Mouse (Mus musculus) embryonic fibroblast, embryonic 13.5 days (primary cell): ENCODE results near the gene Gm26620. TPM values are rescaled to one million over a fixed set of nuclear protein-coding genes. Genes with fewer than 3 reads are reported as not detected.
A peak's percentile ranks its signal among the peaks of the same experiment; 100 is the strongest.

ENCODE experiments used
- H3K27ac ChIP-seq: 2 replicates; pipeline ENCODE4 v1.5.1; 2012; ENCODE audit warnings: low read length, control low read depth, inconsistent platforms; ENCODE audit not compliant: insufficient read depth
- H3K4me1 ChIP-seq: 2 replicates; pipeline ENCODE4 v1.6.1; 2011; ENCODE audit warnings: low read length; ENCODE audit not compliant: control insufficient read depth, insufficient read depth
- H3K4me3 ChIP-seq: 2 replicates; pipeline ENCODE4 v1.5.1; 2011; ENCODE audit warnings: mild to moderate bottlenecking, control low read depth, low read length; ENCODE audit not compliant: insufficient read depth
- CTCF ChIP-seq: IDR thresholded peaks from 2 replicates; pipeline ENCODE4 v1.5.1; 2011; ENCODE audit warnings: mild to moderate bottlenecking, control low read depth, low read length, moderate library complexity, borderline replicate concordance; ENCODE audit not compliant: insufficient read depth
- POLR2A ChIP-seq: IDR thresholded peaks from 2 replicates; pipeline ENCODE4 v1.6.1; 2011; ENCODE audit warnings: low read depth, mild to moderate bottlenecking, control low read depth, low read length, moderate library complexity
- polyA plus RNA-seq: library from polyadenylated mRNA; stranded (reverse); fragments of >200 nt; gene quantifications from 2 replicates; pipeline ENCODE4 v1.2.4, GENCODE M21; 2011; ENCODE audit warnings: low read depth; ENCODE audit not compliant: missing spikeins, insufficient read length

The Gm26620 gene
- polyA plus RNA-seq, 1 experiment, result not detected

DNA sequence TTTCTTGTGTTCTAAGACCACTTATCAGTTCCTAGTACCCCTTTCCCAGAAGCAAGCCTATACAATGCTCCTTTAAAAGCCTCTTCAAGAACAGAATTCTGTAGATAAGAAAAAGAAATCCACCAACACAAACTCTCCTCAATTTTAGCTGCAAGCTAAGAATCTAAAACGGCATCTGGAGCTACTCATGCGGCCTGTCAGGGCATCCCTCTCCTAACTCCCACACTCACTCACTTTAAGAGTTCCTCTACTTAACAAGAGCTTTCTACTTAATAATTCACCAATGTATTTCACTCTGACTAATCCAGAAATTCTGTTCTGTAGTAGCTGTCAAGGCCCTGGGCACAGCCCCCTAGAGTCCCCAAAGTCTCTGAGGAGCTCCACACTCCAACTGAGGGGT, 6.8 kb downstream of the Gm26620 start:
- TF ChIP-seq POLR2A (no peak), CTCF (no peak)
- Histone ChIP-seq H3K27ac (no peak overlapping the region), H3K4me1 (peaks cover 7% of the 10 kb centered on the region; the same call in 1 of the 2 replicates), H3K4me3 (no peak overlapping the region)

DNA sequence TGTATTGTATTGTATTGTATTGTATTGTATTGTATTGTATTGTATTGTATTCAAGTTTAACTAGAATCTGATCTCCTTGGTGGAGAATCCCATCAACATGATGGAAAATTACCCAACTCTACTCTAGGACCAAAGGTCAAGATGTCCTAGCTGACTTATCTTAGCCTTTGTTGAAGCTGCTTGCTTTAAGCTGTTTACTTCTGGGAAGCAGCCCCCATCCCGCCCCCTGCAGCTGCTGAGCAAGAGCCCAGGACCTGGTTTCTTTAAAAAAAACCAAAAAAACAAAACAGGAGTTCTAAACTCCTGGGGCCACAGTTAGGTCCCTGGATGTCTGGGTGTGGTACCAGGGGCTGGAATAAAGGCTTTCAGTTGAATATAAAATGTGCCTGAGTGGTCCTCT, 7.4 kb downstream of the Gm26620 start:
- TF ChIP-seq CTCF (no peak), POLR2A (no peak)
- Histone ChIP-seq H3K4me3 (no peak overlapping the region), H3K4me1 (peaks cover 7% of the 10 kb centered on the region; the same call in 1 of the 2 replicates), H3K27ac (no peak overlapping the region)

DNA sequence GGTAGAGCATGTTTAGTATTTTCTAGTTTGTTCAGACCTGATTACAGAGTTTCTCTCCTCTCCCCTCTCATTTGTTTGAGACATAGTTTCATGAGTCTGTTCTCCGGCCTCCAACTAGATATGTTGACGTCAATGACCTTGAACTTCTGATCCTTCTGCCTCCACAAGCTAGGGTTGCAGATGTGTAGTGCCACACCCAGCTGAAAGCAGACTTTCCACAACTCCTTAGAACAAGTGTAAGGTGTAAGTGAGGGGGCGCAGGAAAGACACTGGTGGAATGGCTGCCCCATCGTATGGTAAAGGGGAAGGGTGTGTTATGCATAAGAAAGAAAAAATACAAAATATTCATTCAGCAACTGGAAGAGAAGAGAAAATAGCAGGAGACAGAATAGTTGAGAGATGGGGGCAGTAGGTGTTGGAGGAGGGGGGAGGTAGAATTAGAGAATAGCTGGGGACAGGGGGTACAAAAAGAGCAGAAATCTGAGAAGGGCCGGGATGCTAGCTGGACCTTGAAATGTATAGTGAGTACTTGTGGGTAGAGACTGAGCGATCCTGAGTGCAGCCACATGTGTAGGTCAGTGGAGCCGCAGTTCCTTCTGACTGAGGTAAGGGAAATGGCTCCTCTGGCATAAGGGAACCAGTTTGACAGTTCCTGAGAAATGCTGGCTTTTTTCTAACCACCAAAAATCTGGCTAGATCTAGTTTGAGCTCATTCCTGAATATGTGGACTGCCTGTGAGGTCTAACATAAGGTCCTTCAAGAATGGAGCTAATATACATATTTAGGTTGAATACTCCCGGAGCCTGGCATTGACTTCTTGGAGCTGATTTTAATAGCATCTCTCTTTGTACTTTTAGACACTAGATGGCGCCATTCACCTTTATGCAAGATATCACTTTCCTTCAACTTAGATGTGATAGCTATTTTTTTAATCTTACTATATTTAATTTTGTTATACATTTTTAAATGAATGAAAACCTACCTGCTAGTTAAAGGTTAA, 10.0 kb downstream of the Gm26620 start:
- H3K4me3 ChIP-seq, result no peak overlapping the region
- TF ChIP-seq POLR2A (no peak), CTCF (no peak)
- no peaks in the 10 kb centered on the region for H3K4me1 ChIP-seq
- no peak overlapping the region for H3K27ac ChIP-seq

DNA sequence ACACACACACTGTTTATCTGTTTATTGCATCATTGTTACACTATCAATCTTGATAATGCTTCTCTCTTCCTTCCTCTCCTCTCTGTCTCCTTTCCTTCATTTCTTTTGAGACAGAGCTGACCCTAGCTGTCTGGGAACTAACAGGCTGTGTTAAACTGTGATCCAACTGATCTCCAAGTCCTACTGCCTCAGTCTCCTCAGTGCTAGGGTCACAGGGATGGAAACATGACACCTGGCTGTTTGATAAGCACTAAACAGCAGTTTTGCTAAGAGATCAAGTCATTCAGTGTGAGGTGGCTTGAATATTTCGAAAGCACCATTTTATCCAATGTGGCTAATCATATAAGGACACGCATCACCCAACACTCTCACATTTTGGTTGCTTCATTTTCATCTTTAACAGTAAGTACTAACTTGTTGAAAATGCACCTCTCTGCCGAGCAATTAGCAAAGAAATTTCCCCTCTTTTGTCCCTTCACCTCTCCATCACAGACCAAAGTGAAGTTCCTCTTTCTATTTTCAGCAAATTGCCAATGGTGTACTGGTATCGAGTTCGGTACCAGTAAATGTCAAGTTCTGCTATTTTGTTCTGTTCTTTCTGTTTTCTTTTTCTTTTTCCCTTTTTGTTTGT, 11.9 kb downstream of the Gm26620 start:
- no peak overlapping the region for H3K4me3 ChIP-seq
- H3K27ac ChIP-seq, result no peak overlapping the region
- TF ChIP-seq POLR2A (no peak), CTCF (no peak)
- H3K4me1 ChIP-seq, result no peaks in the 10 kb centered on the region

DNA sequence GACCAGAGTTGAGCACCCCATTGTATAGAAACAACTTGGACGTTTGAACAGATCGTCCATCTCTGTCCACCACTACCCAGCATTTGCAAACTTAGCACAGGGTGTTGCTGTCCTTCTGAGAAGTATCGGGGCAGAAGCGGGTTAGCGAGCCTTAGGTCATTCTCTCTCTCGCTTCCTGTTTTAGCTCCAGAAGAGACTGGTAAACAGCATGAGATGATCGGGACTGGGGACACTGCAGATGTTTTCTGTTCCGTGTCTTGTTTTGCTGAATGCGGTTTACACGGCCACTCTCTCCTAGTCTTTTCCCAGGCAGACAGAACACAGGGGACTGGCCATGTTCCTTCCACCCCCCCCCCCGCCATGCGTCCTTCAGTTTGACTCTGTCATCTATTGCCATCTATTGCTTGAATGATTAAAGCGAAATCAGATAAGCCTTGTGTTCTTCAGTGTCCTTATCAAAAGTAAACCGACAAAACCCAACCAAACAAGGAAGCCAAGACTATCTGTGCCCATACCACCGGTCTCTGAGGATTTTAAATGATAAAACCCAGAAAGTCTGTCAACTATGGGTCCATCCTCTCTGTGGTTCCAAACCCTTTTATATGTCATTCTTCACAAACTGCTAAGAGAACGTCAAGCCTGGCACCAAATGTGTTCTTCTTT, 13.7 kb downstream of the Gm26620 start:
- no peak overlapping the region for H3K27ac ChIP-seq
- TF ChIP-seq CTCF, result no peak
- TF ChIP-seq POLR2A, result no peak
- no peak overlapping the region for H3K4me3 ChIP-seq
- no peaks in the 10 kb centered on the region for H3K4me1 ChIP-seq

DNA sequence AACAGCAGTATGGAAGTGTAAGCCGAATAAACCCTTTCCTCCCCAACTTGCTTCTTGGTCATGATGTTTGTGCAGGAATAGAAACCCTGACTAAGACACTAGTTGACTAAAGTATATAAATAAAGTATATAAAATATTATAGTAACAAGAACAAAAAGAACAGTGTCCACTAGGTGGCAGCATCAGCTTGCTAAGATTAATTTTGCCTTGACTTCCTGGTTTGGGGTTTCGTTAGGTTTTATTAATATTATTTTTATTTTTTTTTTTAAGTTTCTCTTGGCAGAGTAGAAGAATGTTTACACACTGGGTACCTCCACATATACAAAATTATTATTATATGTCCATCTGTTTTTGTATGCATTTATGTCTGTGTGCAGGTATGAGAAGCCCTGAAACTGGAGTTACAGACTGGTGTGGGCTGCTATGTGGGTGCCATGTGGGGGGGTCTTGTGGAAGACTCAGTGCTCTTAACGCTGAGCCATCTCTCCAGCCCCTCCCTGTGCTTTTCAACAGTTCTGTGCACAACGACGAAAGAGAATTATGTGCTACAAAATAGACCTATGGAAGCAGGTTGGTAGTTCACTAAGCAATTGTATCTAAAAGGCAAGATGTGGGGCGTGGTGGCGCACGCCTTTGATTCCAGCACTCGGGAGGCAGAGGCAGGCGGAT, 16.1 kb downstream of the Gm26620 start:
- H3K4me3 ChIP-seq, result no peak overlapping the region
- no peaks in the 10 kb centered on the region for H3K4me1 ChIP-seq
- H3K27ac ChIP-seq, result no peak overlapping the region
- TF ChIP-seq POLR2A (no peak), CTCF (no peak)

DNA sequence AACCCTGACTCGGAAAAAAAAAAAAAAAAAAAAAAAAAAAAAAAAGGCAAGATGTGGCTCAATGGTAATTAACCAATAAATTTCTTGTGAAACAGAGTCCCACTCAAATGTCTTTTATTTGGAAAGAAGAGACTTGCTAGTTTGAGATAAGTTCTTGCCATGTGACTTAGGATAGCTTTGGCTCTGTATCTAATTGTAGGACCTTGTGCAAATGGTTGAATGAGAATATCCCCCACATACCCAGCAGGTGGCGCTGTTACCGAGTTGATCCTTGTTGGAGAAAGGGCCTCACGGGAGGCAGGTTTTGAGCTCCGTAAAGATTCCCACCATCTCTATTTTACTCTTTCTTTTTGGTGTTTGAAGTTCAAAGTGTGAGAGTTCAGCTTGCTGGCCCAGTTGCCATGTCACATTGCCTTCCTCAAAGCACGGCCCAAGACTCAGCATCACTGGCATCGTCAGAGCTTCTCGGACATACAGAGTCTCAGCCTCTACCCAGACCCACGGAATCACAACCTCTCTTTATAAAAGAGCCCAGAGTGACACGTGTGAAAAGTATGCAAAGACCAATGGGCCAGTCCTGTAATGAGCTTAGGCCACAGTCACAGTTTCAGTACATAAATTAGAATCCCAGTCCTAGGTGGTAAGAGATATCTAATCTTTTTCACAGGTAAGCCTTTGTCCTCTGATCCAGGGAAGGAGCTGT, 16.8 kb downstream of the Gm26620 start:
- Histone ChIP-seq H3K4me1 (no peaks in the 10 kb centered on the region), H3K27ac (no peak overlapping the region), H3K4me3 (no peak overlapping the region)
- TF ChIP-seq POLR2A (no peak), CTCF (peak; percentile 58; the same call in 1 of the 2 replicates)

DNA sequence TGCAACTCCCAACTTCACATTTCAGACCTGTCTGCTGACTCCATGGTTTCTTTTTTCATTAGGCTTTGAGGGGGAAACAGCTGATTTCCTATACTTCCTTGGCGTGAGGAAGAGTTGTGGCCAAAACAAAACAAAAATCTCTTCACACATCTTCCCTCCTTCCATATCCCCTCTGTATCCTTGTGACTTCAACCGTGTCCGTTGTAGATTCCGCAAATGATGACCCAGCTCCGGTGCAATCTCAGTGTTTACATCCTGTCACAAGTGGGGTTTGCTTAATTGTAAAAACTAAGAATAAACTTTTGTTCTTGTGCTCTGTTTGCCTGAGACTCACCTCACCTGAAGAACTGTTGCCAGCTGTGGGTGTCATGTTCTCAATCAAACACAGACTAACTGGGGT, 18.6 kb downstream of the Gm26620 start:
- no peak overlapping the region for H3K4me3 ChIP-seq
- no peak overlapping the region for H3K27ac ChIP-seq
- TF ChIP-seq CTCF (no peak), POLR2A (no peak)
- H3K4me1 ChIP-seq, result no peaks in the 10 kb centered on the region

DNA sequence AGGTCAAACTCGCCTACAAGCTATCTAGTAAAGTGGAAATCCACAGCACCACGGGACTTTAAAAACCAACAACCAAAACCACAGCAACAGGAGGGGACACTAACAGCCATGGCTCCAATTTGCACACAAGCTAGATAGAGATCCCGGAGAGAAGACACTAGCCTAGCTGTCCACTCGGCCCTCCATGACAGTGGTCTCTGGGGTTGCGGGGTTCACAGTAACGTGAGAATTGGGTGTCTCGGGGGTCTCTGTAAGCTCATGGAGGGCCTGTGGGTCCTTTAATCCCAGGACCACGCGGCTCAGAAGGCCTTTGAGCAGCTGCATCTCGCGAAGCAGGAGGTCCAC, 22.2 kb downstream of the Gm26620 start:
- no peak overlapping the region for H3K27ac ChIP-seq
- H3K4me1 ChIP-seq, result no peaks in the 10 kb centered on the region
- no peak overlapping the region for H3K4me3 ChIP-seq
- no peak for TF ChIP-seq CTCF
- TF ChIP-seq POLR2A, result no peak
